Mouse (Mus musculus) bone marrow, adult 2 months (tissue): ENCODE measurements around the gene Vmn1r45.

Experiments
- CTCF ChIP-seq: fragments of 200-500 bp; IDR thresholded peaks from 2 replicates; pipeline ENCODE4 v1.5.1; 2011; ENCODE audit warnings: low read length, control low read depth; ENCODE audit not compliant: control insufficient read depth, insufficient read depth
- POLR2A ChIP-seq: fragments of 200-500 bp; IDR thresholded peaks from 2 replicates; pipeline ENCODE4 v1.6.1; 2011; ENCODE audit warnings: low read depth, mild to moderate bottlenecking, control low read depth, low read length, borderline replicate concordance; ENCODE audit not compliant: control insufficient read depth

DNA sequence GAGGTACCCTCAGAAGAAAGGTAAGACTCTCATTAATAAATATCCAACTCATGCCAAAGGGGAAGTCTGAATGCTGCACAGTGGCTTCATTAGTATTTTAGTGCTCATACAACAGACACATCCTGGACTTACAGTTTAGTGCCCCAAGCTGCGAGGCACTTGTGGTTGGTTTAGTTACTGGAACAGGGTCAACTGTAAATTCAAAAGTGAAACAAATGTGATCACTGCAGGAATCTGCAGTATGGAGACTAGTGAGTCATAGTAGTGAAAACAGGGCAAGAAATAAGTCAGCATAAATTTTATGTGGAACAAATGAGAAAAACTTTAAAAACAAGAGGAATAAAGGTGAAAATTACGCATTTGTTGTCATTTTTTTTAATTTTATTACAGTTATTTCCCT, 13.2 kb upstream of the Vmn1r45 start:
- no peak for TF ChIP-seq CTCF
- no peak for TF ChIP-seq POLR2A
